In the genomic region with DNA sequence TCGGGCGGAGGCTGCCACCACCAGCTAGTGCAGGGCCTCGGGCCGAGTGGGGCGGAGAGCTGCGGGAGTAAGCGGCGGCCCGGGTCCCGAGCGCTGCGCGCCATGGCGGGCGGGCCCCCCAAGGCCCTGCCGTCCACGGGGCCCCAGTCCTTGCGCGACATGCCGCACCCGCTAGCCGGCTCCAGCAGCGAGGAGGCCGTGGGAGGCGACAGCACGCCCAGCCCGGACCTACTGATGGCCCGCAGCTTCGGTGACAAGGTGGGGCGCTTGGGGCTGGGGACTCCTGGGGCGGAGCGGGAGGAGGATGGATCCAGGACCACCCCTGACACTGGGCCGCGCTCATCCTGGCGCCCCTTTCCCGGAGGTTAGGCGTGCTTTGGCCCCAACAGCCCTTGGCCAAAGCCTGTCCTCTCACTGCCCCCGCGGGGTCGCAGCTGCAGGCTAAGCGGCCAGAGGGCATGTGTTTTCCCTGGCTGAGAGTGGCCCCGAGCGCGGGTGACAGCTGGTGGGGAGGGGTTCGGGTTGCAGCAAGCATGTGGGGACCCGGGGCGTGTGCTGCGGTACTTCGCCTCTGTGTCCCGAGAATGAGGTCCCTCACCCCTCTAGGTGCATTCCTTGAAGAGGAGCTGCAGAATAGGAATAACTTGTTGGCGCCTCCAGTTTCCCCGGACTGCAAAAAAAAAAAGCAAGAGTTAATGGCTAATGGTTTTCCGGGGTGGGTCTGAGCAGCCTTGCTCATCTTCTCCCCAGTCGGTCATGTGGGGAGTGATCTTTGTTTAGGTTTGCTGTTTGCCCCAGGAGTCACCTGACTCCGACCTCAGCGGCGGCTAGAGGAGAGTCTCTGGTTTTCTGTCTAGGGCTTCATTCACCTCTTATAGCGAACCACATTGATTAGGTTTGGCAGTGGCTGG, we compare ENCODE assay signal across 7 mouse cellular contexts. TPM values are rescaled to one million over a fixed set of nuclear protein-coding genes. Genes with fewer than 3 reads are reported as not detected.
A peak's percentile ranks its signal among the peaks of the same experiment; 100 is the strongest.
DNase-seq lines count a peak whose midpoint lies in the region; ATAC-seq and TF ChIP-seq lines count a peak whose summit lies in the region.

No protein-coding gene starts in this region.

- peak; percentile 49 for DNase-seq in Muller cell, postnatal 12 days (ENCODE audit: inconsistent ontology term)
- peak; percentile 46 for DNase-seq in brain, embryonic 14.5 days (ENCODE audit: low read depth)
- peak; percentile 71 for DNase-seq in forebrain, embryonic 11.5 days (ENCODE audit: low spot score)
- no peak for DNase-seq in limb, embryonic 14.5 days (ENCODE audit: low spot score)
- DNase-seq in testis, postnatal 10 days (ENCODE audit: low spot score): peak; percentile 57

- H3K27me3 ChIP-seq in forebrain, embryonic 11.5 days (ENCODE audit: control insufficient read depth, insufficient read depth, low read length): no peaks in the 10 kb centered on the region
- no peaks in the 10 kb centered on the region for H3K27me3 ChIP-seq in hindbrain, embryonic 12.5 days
- no peaks in the 10 kb centered on the region for H3K27me3 ChIP-seq in limb, embryonic 14.5 days (ENCODE audit: control insufficient read depth, insufficient read depth, low read length)
- peaks cover 3% of the 10 kb centered on the region; the same call in 1 of the 2 replicates for H3K27me3 ChIP-seq in midbrain, embryonic 12.5 days

- TF ChIP-seq POLR2A in brain, embryonic 14.5 days (IDR thresholded peaks at IDR 0.05; ENCODE audit: borderline replicate concordance, extremely low read depth, insufficient read depth, insufficient read length, poor library complexity, severe bottlenecking): no peak
- TF ChIP-seq POLR2A in limb, embryonic 14.5 days (IDR thresholded peaks at IDR 0.05; ENCODE audit: borderline replicate concordance, extremely low read depth, insufficient read depth, insufficient read length): no peak

- no peaks in the 10 kb centered on the region for H3K36me3 ChIP-seq in forebrain, embryonic 11.5 days (ENCODE audit: control insufficient read depth, insufficient read depth, low read length)
- no peaks in the 10 kb centered on the region for H3K36me3 ChIP-seq in hindbrain, embryonic 12.5 days
- H3K36me3 ChIP-seq in limb, embryonic 14.5 days (ENCODE audit: control insufficient read depth, insufficient read depth, low read length): no peaks in the 10 kb centered on the region
- no peaks in the 10 kb centered on the region for H3K36me3 ChIP-seq in midbrain, embryonic 12.5 days

- TF ChIP-seq CTCF in brain, embryonic 14.5 days (IDR thresholded peaks at IDR 0.05; ENCODE audit: borderline replicate concordance, extremely low read depth, insufficient read depth, insufficient read length): no peak

- peak overlapping the region; percentile 94 for H3K4me3 ChIP-seq in forebrain, embryonic 11.5 days (ENCODE audit: low read depth, low read length)
- H3K4me3 ChIP-seq in hindbrain, embryonic 12.5 days: peak overlapping the region; percentile 96
- H3K4me3 ChIP-seq in limb, embryonic 14.5 days (replicated peaks; ENCODE audit: low read length): peak overlapping the region; percentile 90
- H3K4me3 ChIP-seq in midbrain, embryonic 12.5 days: peak overlapping the region; percentile 96

- WGBS in forebrain, embryonic 11.5 days: under 1% methylated on average over 56 of the region's 58 CpGs
- WGBS in hindbrain, embryonic 12.5 days: under 1% methylated on average over 46 of the region's 58 CpGs
- 2% methylated on average over 42 of the region's 58 CpGs for WGBS in limb, embryonic 14.5 days
- WGBS in midbrain, embryonic 12.5 days: under 1% methylated on average over 58 of the region's 58 CpGs

- peak overlapping the region; percentile 97 for H3K4me2 ChIP-seq in forebrain, embryonic 11.5 days (ENCODE audit: low read depth, low read length, severe bottlenecking)
- peak overlapping the region; percentile 95 for H3K4me2 ChIP-seq in hindbrain, embryonic 12.5 days (replicated peaks)
- peak overlapping the region; percentile 97 for H3K4me2 ChIP-seq in limb, embryonic 14.5 days (replicated peaks; ENCODE audit: low read depth, low read length, severe bottlenecking)
- H3K4me2 ChIP-seq in midbrain, embryonic 12.5 days (replicated peaks): peak overlapping the region; percentile 97

- ATAC-seq in forebrain, embryonic 11.5 days (replicated peaks; ENCODE audit: low FRiP score): peak; percentile 72
- peak; percentile 82 for ATAC-seq in hindbrain, embryonic 12.5 days (ENCODE audit: low FRiP score)
- ATAC-seq in limb, embryonic 14.5 days (ENCODE audit: low FRiP score, low read depth): peak; percentile 34; the same call in 1 of the 2 replicates
- peak; percentile 70 for ATAC-seq in midbrain, embryonic 12.5 days (ENCODE audit: low FRiP score, low read depth)

- no peaks in the 10 kb centered on the region for H3K9me3 ChIP-seq in forebrain, embryonic 11.5 days (ENCODE audit: control insufficient read depth, low read length)
- no peaks in the 10 kb centered on the region for H3K9me3 ChIP-seq in hindbrain, embryonic 12.5 days (replicated peaks)
- no peaks in the 10 kb centered on the region for H3K9me3 ChIP-seq in limb, embryonic 14.5 days (ENCODE audit: control insufficient read depth, low read length)
- H3K9me3 ChIP-seq in midbrain, embryonic 12.5 days: no peaks in the 10 kb centered on the region

- H3K27ac ChIP-seq in forebrain, embryonic 11.5 days (ENCODE audit: low read depth, low read length): no peak overlapping the region
- peak overlapping the region; percentile 85 for H3K27ac ChIP-seq in hindbrain, embryonic 12.5 days
- peak overlapping the region; percentile 9 for H3K27ac ChIP-seq in limb, embryonic 14.5 days (replicated peaks; ENCODE audit: low read depth, low read length)
- H3K27ac ChIP-seq in midbrain, embryonic 12.5 days (replicated peaks): peak overlapping the region; percentile 83

- H3K4me1 ChIP-seq in forebrain, embryonic 11.5 days (replicated peaks; ENCODE audit: control insufficient read depth, insufficient read depth, low read length): no peaks in the 10 kb centered on the region; the same call in 1 of the 2 replicates
- H3K4me1 ChIP-seq in hindbrain, embryonic 12.5 days: peaks cover 17% of the 10 kb centered on the region
- H3K4me1 ChIP-seq in limb, embryonic 14.5 days (ENCODE audit: control insufficient read depth, insufficient read depth, low read length): peaks cover 8% of the 10 kb centered on the region; the same call in 1 of the 2 replicates
- H3K4me1 ChIP-seq in midbrain, embryonic 12.5 days: 0 out of 2 replicates have a peak, but pooled peaks cover 7% of the 10 kb centered on the region

- peak overlapping the region; percentile 67 for H3K9ac ChIP-seq in forebrain, embryonic 11.5 days (ENCODE audit: low read length)
- peak overlapping the region; percentile 85 for H3K9ac ChIP-seq in hindbrain, embryonic 12.5 days
- peak overlapping the region; percentile 82 for H3K9ac ChIP-seq in limb, embryonic 14.5 days (ENCODE audit: low read depth, low read length, severe bottlenecking)
- peak overlapping the region; percentile 93 for H3K9ac ChIP-seq in midbrain, embryonic 12.5 days (replicated peaks)

RNA-seq across cellular contexts. Expression of gene Snx30, which starts 0.6 kb away (rescaled TPM):
- polyA plus RNA-seq in brain, embryonic 14.5 days (2012; rRNA removed): 9.3 and 16.0 TPM in 2 replicates
- 8.8 and 8.9 TPM in 2 replicates for polyA plus RNA-seq in forebrain, embryonic 11.5 days (2014; fragmentation: Nextera tagmentation; extraction: Ambion mirVana)
- 14.7 and 17.3 TPM in 2 replicates for polyA plus RNA-seq in hindbrain, embryonic 12.5 days (2016; fragmentation: Nextera tagmentation; extraction: Ambion mirVana)
- polyA plus RNA-seq in limb, embryonic 14.5 days (2012; rRNA removed): 6.6 and 7.2 TPM in 2 replicates
- 12.0 and 14.0 TPM in 2 replicates for polyA plus RNA-seq in limb, embryonic 14.5 days (2014; fragmentation: Nextera tagmentation; extraction: Ambion mirVana)
- polyA plus RNA-seq in midbrain, embryonic 12.5 days (2016; fragmentation: Nextera tagmentation; extraction: Ambion mirVana): 14.5 and 18.4 TPM in 2 replicates

RNA-seq across cellular contexts. Expression of gene Inip, which starts 4.8 kb away (rescaled TPM):
- 31.3 and 32.8 TPM in 2 replicates for polyA plus RNA-seq in brain, embryonic 14.5 days (2012; rRNA removed)
- 102 and 114 TPM in 2 replicates for polyA plus RNA-seq in forebrain, embryonic 11.5 days (2014; fragmentation: Nextera tagmentation; extraction: Ambion mirVana)
- polyA plus RNA-seq in hindbrain, embryonic 12.5 days (2016; fragmentation: Nextera tagmentation; extraction: Ambion mirVana): 78.4 and 80.1 TPM in 2 replicates
- 17.6 and 20.4 TPM in 2 replicates for polyA plus RNA-seq in limb, embryonic 14.5 days (2012; rRNA removed)
- 40.0 and 49.0 TPM in 2 replicates for polyA plus RNA-seq in limb, embryonic 14.5 days (2014; fragmentation: Nextera tagmentation; extraction: Ambion mirVana)
- 94.5 and 101 TPM in 2 replicates for polyA plus RNA-seq in midbrain, embryonic 12.5 days (2016; fragmentation: Nextera tagmentation; extraction: Ambion mirVana)
